Mouse (Mus musculus) forebrain, embryonic 16.5 days (tissue): Measurements from ENCODE around the gene Gm20388. TPM values are rescaled to one million over a fixed set of nuclear protein-coding genes. Genes with fewer than 3 reads are reported as not detected.

Source experiments
- ATAC-seq: fragments of 200-750 bp; cut with Nextera tagmentation; 2 replicates; pipeline ENCODE4 v1.8.0; 2017; ENCODE audit warnings: mild to moderate bottlenecking, moderate library complexity
- H3K27ac ChIP-seq: fragments of 300-500 bp; sonication (generic); 2 replicates; pipeline ENCODE4 v1.5.1; 2014; ENCODE audit warnings: low read length, control low read depth
- H3K27me3 ChIP-seq: fragments of 300-500 bp; sonication (generic); replicated peaks from 2 replicates; pipeline ENCODE4 v1.6.1; 2014; ENCODE audit warnings: low read length; ENCODE audit not compliant: control insufficient read depth, insufficient read depth
- H3K36me3 ChIP-seq: fragments of 300-500 bp; sonication (generic); 2 replicates; pipeline ENCODE4 v1.6.1; 2014; ENCODE audit not compliant: control insufficient read depth, insufficient read depth
- H3K4me1 ChIP-seq: fragments of 300-500 bp; sonication (generic); replicated peaks from 2 replicates; pipeline ENCODE4 v1.6.1; 2014; ENCODE audit warnings: low read length; ENCODE audit not compliant: control insufficient read depth, insufficient read depth
- H3K4me2 ChIP-seq: fragments of 300-500 bp; sonication (generic); 2 replicates; pipeline ENCODE4 v1.6.1; 2014; ENCODE audit warnings: mild to moderate bottlenecking, low read length, control low read depth
- H3K4me3 ChIP-seq: fragments of 300-500 bp; sonication (generic); replicated peaks from 2 replicates; pipeline ENCODE4 v1.5.1; 2014; ENCODE audit warnings: mild to moderate bottlenecking, low read length, control low read depth
- H3K9ac ChIP-seq: fragments of 300-500 bp; sonication (generic); replicated peaks from 2 replicates; pipeline ENCODE4 v1.6.1; 2014; ENCODE audit warnings: low read depth, low read length, control low read depth
- H3K9me3 ChIP-seq: fragments of 300-500 bp; sonication (generic); 2 replicates; pipeline ENCODE4 v1.6.1; 2016; ENCODE audit warnings: low read length; ENCODE audit not compliant: control insufficient read depth
- WGBS: fragments of 180-500 bp; shearing (Covaris S2); extraction: QIAGEN DNeasy Blood & Tissue Kit; methylation state at CpG from one replicate; pipeline ENCODE4 v1.1.7; 2014; 5-methylcytosine and 5-hydroxymethylcytosine counted together
- polyA plus RNA-seq: library from polyadenylated mRNA; unstranded; fragments of >200 nt; fragmentation: Nextera tagmentation; extraction: Ambion mirVana; gene quantifications from 2 replicates; pipeline ENCODE4 v1.2.1, GENCODE M21; 2015

Gm20388 gene
- 3.1 and 4.7 TPM in 2 replicates for polyA plus RNA-seq

- Histone ChIP-seq H3K27ac (peak within 1 kb of the TSS; percentile 93), H3K9me3 (no peaks in the 10 kb centered on the region), H3K36me3 (no peaks in the 10 kb centered on the region), H3K27me3 (0 out of 2 replicates have a peak, but pooled peaks cover 2% of the 10 kb centered on the region), H3K9ac (peak within 1 kb of the TSS; percentile 96), H3K4me2 (peak within 1 kb of the TSS; percentile 74), H3K4me1 (peaks cover 35% of the 10 kb centered on the region), H3K4me3 (peak within 1 kb of the TSS; percentile 67)
- under 1% methylated on average over 93 of the region's 97 CpGs for WGBS
- peak; percentile 96 for ATAC-seq
Observed at GRCm38 (mm10) chr8:119910547-119911257, at the start of gene Gm20388. Gm20388 (plus strand) TSS chr8:119910841.

DNA sequence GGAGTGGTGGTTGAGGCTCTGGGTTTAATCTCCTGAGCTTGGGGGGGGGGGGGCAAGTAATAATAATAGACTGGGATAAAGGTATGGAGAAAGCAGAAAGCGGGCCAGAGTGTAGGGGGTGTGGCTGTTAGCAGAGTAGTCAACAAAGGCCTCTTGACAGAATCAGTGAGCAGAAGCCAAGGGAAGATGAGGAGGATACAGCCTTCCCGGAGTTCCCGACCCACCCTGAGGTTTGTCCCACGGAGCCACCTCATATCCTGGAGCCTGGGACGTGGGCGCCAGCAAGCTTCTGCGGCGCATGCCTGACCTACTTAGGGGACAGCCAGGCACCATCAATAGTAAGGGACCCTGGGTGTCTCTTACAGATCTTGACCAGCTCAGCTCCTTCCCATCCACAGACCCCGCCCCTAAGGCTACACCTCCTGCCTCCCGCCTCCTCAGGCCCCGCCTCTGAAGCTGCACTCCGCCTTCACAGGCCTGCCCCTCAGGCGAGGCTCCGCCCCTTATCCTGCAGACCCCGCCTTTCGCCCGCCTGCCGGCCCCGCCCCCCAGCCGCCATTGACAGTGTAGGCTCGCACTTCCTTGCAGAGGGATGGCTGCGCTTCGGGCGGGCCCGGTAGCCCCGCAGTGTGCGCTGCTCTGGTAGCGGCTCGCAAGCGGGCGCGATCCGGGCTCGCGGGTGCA lies 48.8 kb upstream of the Gm20388 start, which contains the start of gene Klhl36:
Gene Klhl36 (plus strand): TSS at position 561 of the 684 bp plus-strand sequence.
- Histone ChIP-seq H3K9ac (peak within 1 kb of the TSS; percentile 90), H3K4me3 (peak within 1 kb of the TSS; percentile 77), H3K4me1 (peaks cover 14% of the 10 kb centered on the region), H3K36me3 (no peaks in the 10 kb centered on the region), H3K4me2 (peak within 1 kb of the TSS; percentile 87), H3K27me3 (no peaks in the 10 kb centered on the region), H3K9me3 (no peaks in the 10 kb centered on the region), H3K27ac (peak within 1 kb of the TSS; percentile 44; the same call in 1 of the 2 replicates)
- ATAC-seq: peak; percentile 97
- WGBS: 2% methylated on average over 34 of the region's 35 CpGs

- ATAC-seq: no peak; the same call in 1 of the 2 replicates
- no peaks in the 10 kb centered on the region for H3K27me3 ChIP-seq
- H3K36me3 ChIP-seq: no peaks in the 10 kb centered on the region
- H3K4me3 ChIP-seq: peak overlapping the region; percentile 77
- H3K9ac ChIP-seq: peak overlapping the region; percentile 90
- H3K27ac ChIP-seq: peak overlapping the region; percentile 44; the same call in 1 of the 2 replicates
- H3K4me1 ChIP-seq: peaks cover 14% of the 10 kb centered on the region
- 0% methylated on average over 19 of the region's 19 CpGs for WGBS
- no peaks in the 10 kb centered on the region for H3K9me3 ChIP-seq
- H3K4me2 ChIP-seq: peak overlapping the region; percentile 87
Observed at GRCm38 (mm10) chr8:119862390-119862734, 48.3 kb upstream of the Gm20388 start.

GRCm38 (mm10) chr8:119862749-119863148 lies 47.9 kb upstream of the Gm20388 start:
- Histone ChIP-seq H3K4me2 (peak overlapping the region; percentile 87), H3K4me1 (peaks cover 14% of the 10 kb centered on the region), H3K36me3 (no peaks in the 10 kb centered on the region), H3K9ac (peak overlapping the region; percentile 90), H3K9me3 (no peaks in the 10 kb centered on the region), H3K4me3 (peak overlapping the region; percentile 77), H3K27ac (no peak overlapping the region), H3K27me3 (no peaks in the 10 kb centered on the region)
- 0 out of 2 replicates have a peak, but pooled peaks have one; percentile 2 for ATAC-seq
- 10% methylated on average over 6 of the region's 6 CpGs for WGBS

- H3K27ac ChIP-seq: no peak overlapping the region
- no peaks in the 10 kb centered on the region for H3K27me3 ChIP-seq
- H3K4me1 ChIP-seq: no peaks in the 10 kb centered on the region
- no peak overlapping the region for H3K4me2 ChIP-seq
- ATAC-seq: no peak
- no peak overlapping the region for H3K9ac ChIP-seq
- peaks cover 3% of the 10 kb centered on the region; the same call in 1 of the 2 replicates for H3K9me3 ChIP-seq
- no peak overlapping the region for H3K4me3 ChIP-seq
- H3K36me3 ChIP-seq: peaks cover 23% of the 10 kb centered on the region
- 85% methylated on average over 20 of the region's 20 CpGs for WGBS
Observed at GRCm38 (mm10) chr8:119869616-119870015, 41.0 kb upstream of the Gm20388 start.

- Histone ChIP-seq H3K9ac (no peak overlapping the region), H3K27me3 (no peaks in the 10 kb centered on the region), H3K4me3 (no peak overlapping the region), H3K4me1 (no peaks in the 10 kb centered on the region), H3K4me2 (no peak overlapping the region), H3K9me3 (peaks cover 3% of the 10 kb centered on the region; the same call in 1 of the 2 replicates), H3K36me3 (peaks cover 23% of the 10 kb centered on the region), H3K27ac (no peak overlapping the region)
- ATAC-seq: no peak
- WGBS: 93% methylated on average over 1 of the region's 1 CpGs
Observed at GRCm38 (mm10) chr8:119873181-119873580, 37.5 kb upstream of the Gm20388 start.

DNA sequence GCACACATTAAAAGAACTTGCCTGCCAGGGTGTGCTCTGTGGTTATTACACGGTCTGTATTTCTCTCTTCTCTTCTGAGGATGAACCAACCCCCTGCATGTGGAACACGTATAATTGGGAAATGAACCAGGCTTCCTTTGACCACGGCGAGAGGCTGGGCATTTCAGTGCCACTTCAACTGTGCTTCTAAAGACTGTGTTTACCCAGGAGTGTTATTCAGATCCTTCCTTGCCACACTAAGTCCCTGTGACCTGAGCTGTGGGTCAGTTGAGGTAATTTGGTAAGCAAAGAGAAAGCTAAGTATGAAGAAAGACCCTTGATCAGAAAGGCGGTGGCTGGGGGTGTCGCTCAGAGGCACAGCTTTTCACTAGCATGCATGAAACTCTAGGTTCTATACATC lies 29.3 kb upstream of the Gm20388 start:
- H3K4me2 ChIP-seq: no peak overlapping the region
- H3K36me3 ChIP-seq: no peaks in the 10 kb centered on the region
- H3K4me3 ChIP-seq: no peak overlapping the region
- H3K27me3 ChIP-seq: no peaks in the 10 kb centered on the region
- no peaks in the 10 kb centered on the region for H3K9me3 ChIP-seq
- WGBS: 74% methylated on average over 6 of the region's 6 CpGs
- 0 out of 2 replicates have a peak, but pooled peaks cover 2% of the 10 kb centered on the region for H3K4me1 ChIP-seq
- no peak for ATAC-seq
- no peak overlapping the region for H3K9ac ChIP-seq
- no peak overlapping the region for H3K27ac ChIP-seq

- ATAC-seq: no peak
- Histone ChIP-seq H3K4me3 (no peak overlapping the region), H3K9me3 (no peaks in the 10 kb centered on the region), H3K27ac (no peak overlapping the region), H3K9ac (no peak overlapping the region), H3K27me3 (no peaks in the 10 kb centered on the region), H3K4me2 (no peak overlapping the region), H3K36me3 (no peaks in the 10 kb centered on the region), H3K4me1 (0 out of 2 replicates have a peak, but pooled peaks cover 2% of the 10 kb centered on the region)
- 74% methylated on average over 8 of the region's 8 CpGs for WGBS
Observed at GRCm38 (mm10) chr8:119881917-119882316, 28.7 kb upstream of the Gm20388 start.

DNA sequence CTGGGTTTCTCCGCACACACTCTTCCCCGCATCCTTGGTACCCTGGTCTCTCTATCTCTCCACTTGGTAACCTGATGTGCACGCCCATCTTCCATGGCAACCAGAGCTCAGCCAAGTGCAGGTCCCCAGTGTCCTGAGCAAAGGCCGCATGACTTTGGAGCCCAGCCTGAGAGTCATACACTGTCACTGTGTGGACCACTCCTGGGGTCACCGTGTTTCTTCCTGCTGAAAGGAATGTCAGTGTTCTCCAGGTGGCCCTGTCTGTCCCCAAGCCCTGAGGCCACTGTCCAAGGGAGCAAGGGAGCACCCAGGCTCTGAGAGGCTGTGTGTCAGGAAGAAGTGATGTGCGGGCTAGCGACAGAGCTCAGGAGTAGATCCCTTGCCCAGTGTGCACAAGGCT lies 27.4 kb upstream of the Gm20388 start:
- H3K9ac ChIP-seq: no peak overlapping the region
- H3K36me3 ChIP-seq: no peaks in the 10 kb centered on the region
- peaks cover 8% of the 10 kb centered on the region; the same call in 1 of the 2 replicates for H3K4me1 ChIP-seq
- no peak for ATAC-seq
- no peak overlapping the region for H3K4me3 ChIP-seq
- WGBS: 90% methylated on average over 7 of the region's 7 CpGs
- H3K9me3 ChIP-seq: no peaks in the 10 kb centered on the region
- H3K27ac ChIP-seq: no peak overlapping the region
- no peak overlapping the region for H3K4me2 ChIP-seq
- no peaks in the 10 kb centered on the region for H3K27me3 ChIP-seq
